Mouse (Mus musculus) heart, embryonic 10.5 days (tissue): ENCODE results near the gene Myo18b. TPM values are rescaled to one million over a fixed set of nuclear protein-coding genes. Genes with fewer than 3 reads are reported as not detected.

Experiments used
- DNase-seq: peaks from one replicate; pipeline ENCODE4 v3.0.0-alpha.2; 2017; ENCODE audit warnings: low spot score
- H3K27ac ChIP-seq: fragments of 300-500 bp; sonication (generic); 2 replicates; pipeline ENCODE4 v1.5.1; 2016; ENCODE audit warnings: mild to moderate bottlenecking
- H3K27me3 ChIP-seq: fragments of 300-500 bp; sonication (generic); 2 replicates; pipeline ENCODE4 v1.6.1; 2016; ENCODE audit warnings: mild to moderate bottlenecking; ENCODE audit not compliant: poor library complexity, insufficient read depth, severe bottlenecking
- H3K36me3 ChIP-seq: fragments of 300-500 bp; sonication (generic); 2 replicates; pipeline ENCODE4 v1.6.1; 2016; ENCODE audit warnings: mild to moderate bottlenecking, moderate library complexity
- H3K4me1 ChIP-seq: fragments of 300-500 bp; sonication (generic); 2 replicates; pipeline ENCODE4 v1.6.1; 2016; ENCODE audit warnings: mild to moderate bottlenecking
- H3K4me3 ChIP-seq: fragments of 300-500 bp; sonication (generic); 2 replicates; pipeline ENCODE4 v1.5.1; 2016; ENCODE audit warnings: mild to moderate bottlenecking, moderate library complexity
- H3K9me3 ChIP-seq: fragments of 300-500 bp; sonication (generic); 2 replicates; pipeline ENCODE4 v1.6.1; 2016; ENCODE audit warnings: mild to moderate bottlenecking, moderate library complexity
- WGBS: fragments of 180-500 bp; shearing (Covaris S2); methylation state at CpG from one replicate; pipeline ENCODE4 v1.1.7; 2016; 5-methylcytosine and 5-hydroxymethylcytosine counted together
- polyA plus RNA-seq: library from polyadenylated mRNA; unstranded; fragments of >200 nt; fragmentation: Nextera tagmentation; extraction: Ambion mirVana; gene quantifications from 2 replicates; pipeline ENCODE4 v1.2.1, GENCODE M21; 2016

Gene Myo18b
- polyA plus RNA-seq, 1 experiment from 2014 or later = 17.0 TPM

DNA sequence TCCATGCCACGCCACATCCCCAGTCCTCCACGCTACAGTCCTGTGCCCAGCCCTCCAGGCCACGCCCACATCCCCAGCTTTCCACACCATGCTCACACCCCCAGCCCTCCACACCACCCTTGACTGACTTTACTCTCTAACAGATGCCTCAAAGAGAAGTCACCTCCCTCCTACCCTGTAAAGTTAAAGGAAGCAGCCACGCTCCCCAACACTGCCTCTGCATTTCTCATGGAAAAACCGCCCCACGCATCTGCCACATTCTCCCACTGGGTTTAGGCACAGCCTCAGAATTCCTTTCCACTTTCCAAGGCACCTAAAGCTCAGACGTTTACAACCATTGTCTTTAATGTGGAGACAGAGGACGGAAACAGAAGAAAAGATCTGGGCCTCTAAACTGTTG, 110.1 kb downstream of the Myo18b start:
- H3K4me1 ChIP-seq = peaks cover 10% of the 10 kb centered on the region; the same call in 1 of the 2 replicates
- no peak overlapping the region for H3K27ac ChIP-seq
- DNase-seq = no peak
- H3K36me3 ChIP-seq = peaks cover 87% of the 10 kb centered on the region
- no peak overlapping the region for H3K4me3 ChIP-seq
- 80% methylated on average over 8 of the region's 8 CpGs for WGBS
- H3K9me3 ChIP-seq = no peaks in the 10 kb centered on the region
- 0 out of 2 replicates have a peak, but pooled peaks cover 6% of the 10 kb centered on the region for H3K27me3 ChIP-seq

DNA sequence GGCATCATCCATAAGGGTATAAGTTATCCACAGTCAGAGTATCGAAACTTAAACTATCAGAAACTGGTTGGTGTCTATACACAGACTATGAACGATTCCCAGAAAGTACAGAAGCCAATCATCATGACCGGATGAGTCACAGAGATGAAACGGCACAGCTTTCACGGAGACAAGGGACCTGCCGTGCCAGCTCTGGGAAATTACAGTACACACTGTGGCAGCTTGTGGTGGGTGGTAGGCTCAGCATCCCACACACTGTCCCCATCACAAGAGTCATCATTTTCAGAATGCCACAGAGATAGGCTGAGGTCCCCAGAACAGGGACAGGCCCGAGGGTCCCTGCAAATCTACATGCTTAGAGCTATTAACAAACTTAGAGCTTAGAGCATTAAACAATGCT, 114.4 kb downstream of the Myo18b start:
- no peak for DNase-seq
- Histone ChIP-seq H3K27ac (no peak overlapping the region), H3K9me3 (no peaks in the 10 kb centered on the region), H3K27me3 (0 out of 2 replicates have a peak, but pooled peaks cover 6% of the 10 kb centered on the region), H3K36me3 (peaks cover 79% of the 10 kb centered on the region), H3K4me1 (peaks cover 22% of the 10 kb centered on the region), H3K4me3 (no peak overlapping the region)
- 90% methylated on average over 7 of the region's 7 CpGs for WGBS

DNA sequence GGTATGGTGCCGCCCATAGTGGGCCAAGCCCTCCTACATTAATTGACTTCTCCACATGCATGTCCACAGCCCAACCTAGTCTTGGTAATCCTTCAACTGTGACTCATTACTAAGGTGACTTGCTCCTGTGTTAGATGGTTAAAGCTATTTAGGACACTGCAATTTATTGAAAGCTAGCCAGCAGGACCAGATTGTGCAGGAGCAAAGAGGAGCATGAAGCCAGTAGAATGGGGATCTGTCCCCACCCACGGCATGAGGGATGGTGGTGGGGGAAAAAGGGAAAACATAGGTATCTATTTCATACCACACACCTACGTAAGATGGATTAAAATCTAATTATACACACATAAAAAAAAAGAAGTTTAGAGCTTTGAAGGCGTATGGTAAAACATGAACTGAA, 114.9 kb downstream of the Myo18b start:
- H3K9me3 ChIP-seq = no peaks in the 10 kb centered on the region
- no peak overlapping the region for H3K27ac ChIP-seq
- H3K4me1 ChIP-seq = peaks cover 24% of the 10 kb centered on the region
- H3K36me3 ChIP-seq = peaks cover 76% of the 10 kb centered on the region
- no peak overlapping the region for H3K4me3 ChIP-seq
- DNase-seq = no peak
- H3K27me3 ChIP-seq = 0 out of 2 replicates have a peak, but pooled peaks cover 6% of the 10 kb centered on the region
- WGBS = 84% methylated on average over 4 of the region's 4 CpGs

DNA sequence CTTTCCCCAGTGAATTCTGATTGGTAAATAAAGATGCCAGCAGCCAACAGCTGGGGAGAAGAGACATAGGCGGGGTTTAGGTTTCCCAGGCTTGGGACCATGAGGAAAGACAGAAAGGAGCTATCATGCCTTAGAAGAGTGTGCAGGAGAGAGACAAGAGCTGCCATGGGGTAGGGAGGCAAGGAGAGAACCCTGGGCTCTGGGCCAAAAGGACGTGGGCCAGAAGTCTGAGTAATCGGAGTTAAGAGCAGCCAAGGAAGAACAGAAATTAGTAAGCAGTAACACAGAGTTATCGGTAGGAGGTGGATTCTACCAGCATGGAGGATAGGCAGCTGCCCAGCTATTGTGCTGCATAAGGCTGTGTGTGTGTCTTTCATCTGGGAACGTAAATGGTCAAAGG, 115.8 kb downstream of the Myo18b start:
- H3K27me3 ChIP-seq = peaks cover 6% of the 10 kb centered on the region; the same call in 1 of the 2 replicates
- WGBS = 72% methylated on average over 5 of the region's 5 CpGs
- no peaks in the 10 kb centered on the region for H3K9me3 ChIP-seq
- H3K4me3 ChIP-seq = no peak overlapping the region
- H3K4me1 ChIP-seq = peaks cover 24% of the 10 kb centered on the region
- peaks cover 76% of the 10 kb centered on the region for H3K36me3 ChIP-seq
- H3K27ac ChIP-seq = no peak overlapping the region
- DNase-seq = no peak

DNA sequence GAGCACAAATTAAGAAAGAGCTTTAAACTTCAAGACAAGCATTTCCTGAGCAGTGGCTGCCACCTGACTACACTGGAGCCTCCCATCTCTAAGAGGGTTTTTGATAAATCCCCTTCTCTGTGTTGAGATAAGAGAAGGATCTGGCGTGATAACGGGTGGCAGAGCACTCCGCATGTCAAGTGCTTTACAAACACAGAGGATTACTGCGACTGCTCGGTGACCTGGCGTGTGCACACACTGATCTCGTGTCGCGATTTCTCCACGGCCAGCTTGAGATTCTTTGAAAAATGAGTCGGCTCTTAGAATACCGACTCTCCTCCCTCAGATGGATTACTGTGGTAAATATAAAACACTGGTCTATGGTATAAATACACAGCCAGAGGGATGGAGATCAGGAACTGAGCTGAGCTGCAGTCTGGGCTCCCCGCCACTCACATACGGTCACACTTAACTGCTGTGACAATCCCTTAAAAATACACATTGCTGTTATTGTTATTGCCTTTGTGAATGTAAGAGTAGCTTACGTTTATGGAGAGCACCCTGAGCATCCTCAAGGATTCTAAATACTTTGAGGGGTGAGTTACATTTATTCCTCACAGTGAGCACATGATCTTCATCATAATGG, 119.3 kb downstream of the Myo18b start:
- Histone ChIP-seq H3K4me1 (peaks cover 45% of the 10 kb centered on the region), H3K27ac (no peak overlapping the region), H3K9me3 (no peaks in the 10 kb centered on the region), H3K27me3 (peaks cover 11% of the 10 kb centered on the region), H3K36me3 (peaks cover 66% of the 10 kb centered on the region), H3K4me3 (no peak overlapping the region)
- DNase-seq = no peak
- WGBS = 26% methylated on average over 15 of the region's 15 CpGs

DNA sequence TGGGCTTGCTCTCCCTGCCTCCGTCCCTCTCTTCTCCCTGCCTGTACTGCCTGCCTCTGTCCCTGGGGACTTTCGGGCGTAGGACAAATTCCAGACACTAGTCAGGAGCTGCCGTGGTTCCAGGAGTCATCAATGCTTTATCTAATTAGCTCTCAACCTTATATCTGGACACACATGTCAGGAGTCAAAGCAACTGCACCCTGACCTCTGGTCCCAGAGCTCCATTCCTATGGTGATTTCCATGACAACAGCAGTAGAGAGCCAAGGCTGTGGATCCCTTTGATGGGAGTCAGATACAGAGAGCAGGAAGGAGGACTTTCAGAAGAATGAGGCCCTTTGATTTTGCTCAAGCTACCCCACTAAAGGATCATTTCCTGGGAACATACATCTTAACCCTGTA, 122.7 kb downstream of the Myo18b start:
- peaks cover 68% of the 10 kb centered on the region for H3K36me3 ChIP-seq
- peaks cover 53% of the 10 kb centered on the region for H3K4me1 ChIP-seq
- no peak overlapping the region for H3K27ac ChIP-seq
- no peak overlapping the region for H3K4me3 ChIP-seq
- peaks cover 21% of the 10 kb centered on the region for H3K27me3 ChIP-seq
- no peak for DNase-seq
- WGBS = 37% methylated on average over 4 of the region's 4 CpGs
- H3K9me3 ChIP-seq = no peaks in the 10 kb centered on the region

DNA sequence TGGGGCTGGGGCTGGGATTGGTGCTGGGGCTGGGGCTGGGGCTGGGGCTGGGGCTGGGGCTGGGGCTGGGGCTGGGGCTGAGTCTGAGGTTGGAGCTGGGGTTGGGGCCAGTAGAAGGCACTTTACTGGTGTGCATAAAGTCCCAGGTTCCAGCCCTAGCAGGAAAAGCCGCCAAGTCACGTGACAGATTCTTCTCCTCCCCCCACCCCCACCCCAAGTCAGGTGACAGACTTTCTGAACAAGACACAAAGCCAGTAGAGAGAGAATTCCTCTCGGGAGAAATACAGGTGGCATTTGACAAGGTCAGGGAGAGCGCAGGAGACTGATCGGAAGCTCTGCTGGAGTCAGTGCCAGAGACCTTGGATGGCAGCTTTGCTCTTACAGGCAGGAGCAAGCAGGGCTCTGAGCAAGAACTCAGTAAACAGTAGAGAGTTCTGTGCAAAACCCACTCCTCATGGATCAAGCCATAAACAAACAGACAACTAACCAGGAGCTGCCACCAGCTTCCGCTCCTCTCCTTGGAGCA, 124.7 kb downstream of the Myo18b start:
- H3K27ac ChIP-seq = peak overlapping the region; percentile 44; the same call in 1 of the 2 replicates
- 51% methylated on average over 6 of the region's 6 CpGs for WGBS
- peaks cover 71% of the 10 kb centered on the region for H3K36me3 ChIP-seq

DNA sequence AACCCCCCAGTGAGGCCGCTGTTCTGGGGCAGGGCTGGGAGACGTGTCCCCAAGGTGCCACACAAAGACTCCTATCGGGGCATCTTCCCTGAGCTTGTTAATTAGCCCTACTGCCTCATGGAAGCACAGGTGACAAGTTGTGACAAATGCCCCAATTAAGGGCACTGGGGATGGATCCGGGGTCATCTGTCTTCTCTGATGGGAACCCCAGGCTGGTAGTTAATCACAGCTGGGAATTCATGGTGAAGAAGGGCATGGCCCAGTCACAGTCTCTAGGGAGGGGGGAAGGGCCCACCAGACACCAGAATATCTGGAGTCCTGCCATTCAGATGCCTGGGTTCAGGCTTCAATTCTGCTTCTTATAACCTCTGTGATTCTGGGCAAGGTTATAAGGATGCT, 126.4 kb downstream of the Myo18b start:
- no peak overlapping the region for H3K27ac ChIP-seq
- no peaks in the 10 kb centered on the region for H3K9me3 ChIP-seq
- WGBS = 18% methylated on average over 4 of the region's 4 CpGs
- H3K27me3 ChIP-seq = peaks cover 10% of the 10 kb centered on the region; the same call in 1 of the 2 replicates
- peaks cover 72% of the 10 kb centered on the region for H3K36me3 ChIP-seq
- no peak for DNase-seq
- no peak overlapping the region for H3K4me3 ChIP-seq
- peaks cover 33% of the 10 kb centered on the region for H3K4me1 ChIP-seq

More for the DNA sequence above, 124.7 kb downstream of the Myo18b start:
- peaks cover 21% of the 10 kb centered on the region for H3K27me3 ChIP-seq
- H3K4me1 ChIP-seq = peaks cover 33% of the 10 kb centered on the region
- no peaks in the 10 kb centered on the region for H3K9me3 ChIP-seq
- no peak overlapping the region for H3K4me3 ChIP-seq
- no peak for DNase-seq

DNA sequence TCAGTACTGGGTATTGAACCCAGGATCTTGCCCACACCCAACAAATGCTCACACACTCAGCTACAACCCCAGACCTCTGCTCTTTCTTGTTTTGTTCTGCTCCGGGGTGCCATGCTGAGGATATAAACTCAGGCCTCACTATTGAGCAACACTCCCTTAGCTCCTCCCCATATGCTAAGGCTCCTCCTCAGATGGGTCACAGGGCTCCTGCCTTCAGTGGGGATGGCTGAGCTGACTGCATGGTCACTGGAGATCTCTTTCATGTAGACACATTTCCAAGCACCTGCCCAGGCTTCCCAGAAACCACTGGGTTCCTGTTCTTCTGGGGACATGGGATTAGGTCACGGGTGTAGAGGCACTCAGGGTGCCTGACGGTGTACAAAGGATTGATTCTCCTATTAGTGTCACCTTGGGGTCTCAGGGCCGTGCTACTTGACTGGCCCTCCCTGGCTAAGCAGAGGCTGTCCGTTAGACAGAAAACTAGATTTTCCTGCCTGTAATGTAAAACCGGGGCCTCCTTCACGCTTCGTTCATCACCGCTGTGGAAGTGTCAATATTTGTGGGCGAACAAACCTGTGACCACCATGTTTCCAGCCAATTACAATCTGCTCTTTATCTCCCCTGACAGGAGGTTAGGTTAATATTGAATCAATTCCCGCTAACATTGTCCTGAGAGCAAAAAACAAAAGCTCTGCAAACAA, 127.0 kb downstream of the Myo18b start:
- DNase-seq = no peak
- 58% methylated on average over 11 of the region's 11 CpGs for WGBS
- peaks cover 33% of the 10 kb centered on the region for H3K4me1 ChIP-seq
- H3K9me3 ChIP-seq = no peaks in the 10 kb centered on the region
- H3K4me3 ChIP-seq = no peak overlapping the region
- no peak overlapping the region for H3K27ac ChIP-seq
- peaks cover 78% of the 10 kb centered on the region for H3K36me3 ChIP-seq
- peaks cover 10% of the 10 kb centered on the region; the same call in 1 of the 2 replicates for H3K27me3 ChIP-seq

DNA sequence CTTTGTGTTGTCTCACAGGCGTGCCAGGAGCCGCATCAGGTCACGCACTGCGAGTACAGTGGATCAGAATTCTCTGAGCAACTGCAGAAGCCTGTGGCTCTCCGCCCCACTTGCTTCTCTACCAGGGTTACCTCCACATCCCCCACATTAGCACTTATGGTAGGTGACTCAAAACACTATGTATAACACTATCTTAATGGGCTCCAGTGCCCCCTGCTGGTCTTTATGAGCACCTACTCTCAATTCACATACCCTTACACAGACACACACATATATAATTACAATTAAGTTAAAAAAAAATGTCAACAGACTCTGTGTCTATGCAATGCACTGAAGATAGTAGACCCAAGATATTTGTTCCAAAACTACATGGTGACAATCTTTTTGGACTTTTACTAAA, 127.6 kb downstream of the Myo18b start:
- Histone ChIP-seq H3K4me1 (peaks cover 30% of the 10 kb centered on the region), H3K4me3 (no peak overlapping the region), H3K9me3 (no peaks in the 10 kb centered on the region), H3K27ac (no peak overlapping the region), H3K27me3 (peaks cover 10% of the 10 kb centered on the region; the same call in 1 of the 2 replicates), H3K36me3 (peaks cover 81% of the 10 kb centered on the region)
- DNase-seq = no peak
- WGBS = 86% methylated on average over 5 of the region's 5 CpGs

DNA sequence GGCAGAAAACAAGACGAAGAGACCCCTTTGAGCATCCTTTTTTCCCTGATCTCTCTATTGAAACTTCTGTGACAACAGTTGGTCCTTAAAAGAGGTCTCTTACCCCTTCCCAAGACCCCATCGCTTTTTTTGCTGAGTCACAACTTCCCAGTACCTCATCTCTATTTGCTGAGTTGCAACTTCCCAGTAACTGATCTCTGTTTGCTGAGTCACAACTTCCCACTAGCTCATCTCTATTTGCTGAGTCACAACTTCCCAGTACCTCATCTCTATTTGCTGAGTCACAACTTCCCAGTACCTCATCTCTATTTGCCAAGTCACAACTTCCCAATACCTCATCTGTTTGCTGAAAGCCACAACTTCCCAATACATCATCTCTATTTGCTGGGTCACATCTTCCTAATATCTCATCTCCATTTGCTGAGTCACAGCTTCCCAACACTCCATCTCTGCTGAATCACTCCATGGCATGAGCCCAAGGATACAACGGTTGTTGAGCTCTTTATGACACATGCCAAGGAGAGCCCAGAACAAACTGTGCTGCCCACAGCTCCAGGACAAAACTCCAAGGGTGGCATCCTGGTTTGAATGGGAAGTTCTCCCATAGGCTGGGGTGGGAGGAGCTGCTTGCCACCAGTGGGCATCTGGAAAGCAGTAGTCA, 134.6 kb downstream of the Myo18b start:
- peaks cover 91% of the 10 kb centered on the region for H3K36me3 ChIP-seq

DNA sequence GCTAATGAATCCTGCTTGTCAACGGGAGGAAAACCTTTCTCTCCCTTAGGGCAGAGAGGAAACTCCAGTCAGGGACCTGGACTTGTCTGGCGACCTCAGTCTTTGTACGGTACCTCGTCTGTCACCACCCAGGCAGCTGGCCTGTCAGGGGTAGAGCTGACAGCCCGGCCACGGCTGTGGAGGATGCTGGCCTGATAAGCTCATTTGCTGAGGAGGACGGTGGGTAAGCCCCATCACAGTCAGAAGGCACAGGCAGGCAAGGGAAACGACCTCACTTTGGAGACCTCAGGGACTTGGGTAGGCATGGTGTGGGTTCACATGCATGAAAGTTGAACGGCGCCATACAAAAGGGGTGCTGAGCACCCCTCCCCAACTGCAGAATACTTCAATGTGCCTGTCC, 140.6 kb downstream of the Myo18b start:
- WGBS = 14% methylated on average over 10 of the region's 10 CpGs
- peaks cover 19% of the 10 kb centered on the region for H3K4me1 ChIP-seq
- H3K4me3 ChIP-seq = no peak overlapping the region
- H3K27me3 ChIP-seq = 0 out of 2 replicates have a peak, but pooled peaks cover 4% of the 10 kb centered on the region
- peak; percentile 79 for DNase-seq
- peaks cover 86% of the 10 kb centered on the region for H3K36me3 ChIP-seq
- no peaks in the 10 kb centered on the region for H3K9me3 ChIP-seq
- no peak overlapping the region for H3K27ac ChIP-seq

More for the DNA sequence above, 134.6 kb downstream of the Myo18b start:
- Histone ChIP-seq H3K4me1 (peaks cover 4% of the 10 kb centered on the region; the same call in 1 of the 2 replicates), H3K27me3 (no peaks in the 10 kb centered on the region), H3K27ac (no peak overlapping the region), H3K9me3 (no peaks in the 10 kb centered on the region), H3K4me3 (no peak overlapping the region)
- no peak for DNase-seq
- 80% methylated on average over 3 of the region's 3 CpGs for WGBS

DNA sequence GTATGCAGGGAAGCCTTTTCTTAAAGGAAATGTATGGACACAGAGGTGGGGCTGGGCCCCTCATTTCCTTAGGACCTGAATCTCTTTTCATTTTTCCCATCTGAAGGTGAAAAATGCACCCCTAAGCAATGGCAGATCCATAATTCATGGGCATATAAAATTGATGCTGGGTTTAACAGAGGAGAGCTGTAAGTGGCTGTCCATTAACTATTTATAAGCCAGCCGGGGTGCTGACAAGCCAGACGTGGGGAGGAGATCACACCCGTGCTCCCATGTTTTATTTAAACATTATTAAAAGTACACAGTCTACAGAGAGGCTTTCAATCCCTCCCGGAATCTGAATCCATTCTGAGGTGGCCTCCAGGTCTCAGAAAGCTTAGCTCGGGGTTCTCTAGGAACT, 146.5 kb downstream of the Myo18b start:
- H3K27me3 ChIP-seq = 0 out of 2 replicates have a peak, but pooled peaks cover 4% of the 10 kb centered on the region
- WGBS = 61% methylated on average over 5 of the region's 5 CpGs

More for the DNA sequence above, 146.5 kb downstream of the Myo18b start:
- Histone ChIP-seq H3K27ac (no peak overlapping the region), H3K9me3 (no peaks in the 10 kb centered on the region), H3K4me3 (no peak overlapping the region), H3K36me3 (peaks cover 61% of the 10 kb centered on the region), H3K4me1 (0 out of 2 replicates have a peak, but pooled peaks cover 4% of the 10 kb centered on the region)
- DNase-seq = no peak
